Mouse (Mus musculus): ENCODE results near the gene Ppard.

The Ppard gene

GRCm38 (mm10) chr17:28235982-28236635 lies 3.6 kb downstream of the Ppard start:
- Histone ChIP-seq H3K27me3 (ENCODE audit: control insufficient read depth, insufficient read depth, low read length, poor library complexity, severe bottlenecking) (no peaks in the 10 kb centered on the region), H3K36me3 (ENCODE audit: control insufficient read depth, insufficient read depth, low read length, poor library complexity, severe bottlenecking) (no peaks in the 10 kb centered on the region; the same call in 1 of the 2 replicates)
- no peak for DNase-seq (ENCODE audit: low read depth, low spot score)

GRCm38 (mm10) chr17:28236636-28237015 lies 4.1 kb downstream of the Ppard start:
- no peaks in the 10 kb centered on the region; the same call in 1 of the 2 replicates for H3K36me3 ChIP-seq (ENCODE audit: control insufficient read depth, insufficient read depth, low read length, poor library complexity, severe bottlenecking)
- DNase-seq (ENCODE audit: low read depth, low spot score), result no peak
- no peaks in the 10 kb centered on the region for H3K27me3 ChIP-seq (ENCODE audit: control insufficient read depth, insufficient read depth, low read length, poor library complexity, severe bottlenecking)

- Histone ChIP-seq H3K27me3 (ENCODE audit: control insufficient read depth, insufficient read depth, low read length, poor library complexity, severe bottlenecking) (no peaks in the 10 kb centered on the region), H3K36me3 (ENCODE audit: control insufficient read depth, insufficient read depth, low read length, poor library complexity, severe bottlenecking) (no peaks in the 10 kb centered on the region; the same call in 1 of the 2 replicates)
- DNase-seq (ENCODE audit: low read depth, low spot score), result no peak
Observed at GRCm38 (mm10) chr17:28237362-28237761, 4.9 kb downstream of the Ppard start.

GRCm38 (mm10) chr17:28237874-28238273 lies 5.4 kb downstream of the Ppard start:
- DNase-seq (ENCODE audit: low read depth, low spot score), result no peak
- Histone ChIP-seq H3K27me3 (ENCODE audit: control insufficient read depth, insufficient read depth, low read length, poor library complexity, severe bottlenecking) (no peaks in the 10 kb centered on the region), H3K36me3 (ENCODE audit: control insufficient read depth, insufficient read depth, low read length, poor library complexity, severe bottlenecking) (no peaks in the 10 kb centered on the region; the same call in 1 of the 2 replicates)

GRCm38 (mm10) chr17:28240846-28241245 lies 8.3 kb downstream of the Ppard start:
- no peaks in the 10 kb centered on the region; the same call in 1 of the 2 replicates for H3K36me3 ChIP-seq (ENCODE audit: control insufficient read depth, insufficient read depth, low read length, poor library complexity, severe bottlenecking)
- no peak for DNase-seq (ENCODE audit: low read depth, low spot score)
- no peaks in the 10 kb centered on the region for H3K27me3 ChIP-seq (ENCODE audit: control insufficient read depth, insufficient read depth, low read length, poor library complexity, severe bottlenecking)

GRCm38 (mm10) chr17:28242296-28242695 lies 9.8 kb downstream of the Ppard start:
- no peak for DNase-seq (ENCODE audit: low read depth, low spot score)
- Histone ChIP-seq H3K36me3 (ENCODE audit: control insufficient read depth, insufficient read depth, low read length, poor library complexity, severe bottlenecking) (no peaks in the 10 kb centered on the region; the same call in 1 of the 2 replicates), H3K27me3 (ENCODE audit: control insufficient read depth, insufficient read depth, low read length, poor library complexity, severe bottlenecking) (no peaks in the 10 kb centered on the region)

- no peak for DNase-seq (ENCODE audit: low read depth, low spot score)
- no peaks in the 10 kb centered on the region for H3K27me3 ChIP-seq (ENCODE audit: control insufficient read depth, insufficient read depth, low read length, poor library complexity, severe bottlenecking)
- no peaks in the 10 kb centered on the region; the same call in 1 of the 2 replicates for H3K36me3 ChIP-seq (ENCODE audit: control insufficient read depth, insufficient read depth, low read length, poor library complexity, severe bottlenecking)
Observed at GRCm38 (mm10) chr17:28244214-28244613, 11.7 kb downstream of the Ppard start.

- no peak for DNase-seq (ENCODE audit: low read depth, low spot score)
Observed at GRCm38 (mm10) chr17:28244714-28245113, 12.2 kb downstream of the Ppard start.

GRCm38 (mm10) chr17:28246640-28247039 lies 14.1 kb downstream of the Ppard start:
- Histone ChIP-seq H3K36me3 (ENCODE audit: control insufficient read depth, insufficient read depth, low read length, poor library complexity, severe bottlenecking) (no peaks in the 10 kb centered on the region; the same call in 1 of the 2 replicates), H3K27me3 (ENCODE audit: control insufficient read depth, insufficient read depth, low read length, poor library complexity, severe bottlenecking) (no peaks in the 10 kb centered on the region)
- DNase-seq (ENCODE audit: low read depth, low spot score), result peak; percentile 13

More at GRCm38 (mm10) chr17:28244714-28245113, 12.2 kb downstream of the Ppard start:
- no peaks in the 10 kb centered on the region; the same call in 1 of the 2 replicates for H3K36me3 ChIP-seq (ENCODE audit: control insufficient read depth, insufficient read depth, low read length, poor library complexity, severe bottlenecking)
- H3K27me3 ChIP-seq (ENCODE audit: control insufficient read depth, insufficient read depth, low read length, poor library complexity, severe bottlenecking), result no peaks in the 10 kb centered on the region

GRCm38 (mm10) chr17:28247613-28248012 lies 15.1 kb downstream of the Ppard start:
- Histone ChIP-seq H3K27me3 (ENCODE audit: control insufficient read depth, insufficient read depth, low read length, poor library complexity, severe bottlenecking) (no peaks in the 10 kb centered on the region), H3K36me3 (ENCODE audit: control insufficient read depth, insufficient read depth, low read length, poor library complexity, severe bottlenecking) (peaks cover 3% of the 10 kb centered on the region; the same call in 1 of the 2 replicates)
- peak; percentile 31 for DNase-seq (ENCODE audit: low read depth, low spot score)

GRCm38 (mm10) chr17:28249062-28249461 lies 16.6 kb downstream of the Ppard start:
- Histone ChIP-seq H3K36me3 (ENCODE audit: control insufficient read depth, insufficient read depth, low read length, poor library complexity, severe bottlenecking) (peaks cover 3% of the 10 kb centered on the region; the same call in 1 of the 2 replicates), H3K27me3 (ENCODE audit: control insufficient read depth, insufficient read depth, low read length, poor library complexity, severe bottlenecking) (no peaks in the 10 kb centered on the region)
- no peak for DNase-seq (ENCODE audit: low read depth, low spot score)

GRCm38 (mm10) chr17:28251579-28252280 lies 19.2 kb downstream of the Ppard start:
- peaks cover 3% of the 10 kb centered on the region; the same call in 1 of the 2 replicates for H3K36me3 ChIP-seq (ENCODE audit: control insufficient read depth, insufficient read depth, low read length, poor library complexity, severe bottlenecking)
- DNase-seq (ENCODE audit: low read depth, low spot score), result no peak
- no peaks in the 10 kb centered on the region for H3K27me3 ChIP-seq (ENCODE audit: control insufficient read depth, insufficient read depth, low read length, poor library complexity, severe bottlenecking)

GRCm38 (mm10) chr17:28252281-28252648 lies 19.8 kb downstream of the Ppard start:
- H3K27me3 ChIP-seq (ENCODE audit: control insufficient read depth, insufficient read depth, low read length, poor library complexity, severe bottlenecking), result no peaks in the 10 kb centered on the region
- H3K36me3 ChIP-seq (ENCODE audit: control insufficient read depth, insufficient read depth, low read length, poor library complexity, severe bottlenecking), result peaks cover 3% of the 10 kb centered on the region; the same call in 1 of the 2 replicates
- no peak for DNase-seq (ENCODE audit: low read depth, low spot score)

GRCm38 (mm10) chr17:28253216-28253615 lies 20.7 kb downstream of the Ppard start:
- Histone ChIP-seq H3K27me3 (ENCODE audit: control insufficient read depth, insufficient read depth, low read length, poor library complexity, severe bottlenecking) (no peaks in the 10 kb centered on the region), H3K36me3 (ENCODE audit: control insufficient read depth, insufficient read depth, low read length, poor library complexity, severe bottlenecking) (peaks cover 3% of the 10 kb centered on the region; the same call in 1 of the 2 replicates)
- no peak for DNase-seq (ENCODE audit: low read depth, low spot score)

GRCm38 (mm10) chr17:28254804-28255203 lies 22.3 kb downstream of the Ppard start:
- Histone ChIP-seq H3K27me3 (ENCODE audit: control insufficient read depth, insufficient read depth, low read length, poor library complexity, severe bottlenecking) (no peaks in the 10 kb centered on the region), H3K36me3 (ENCODE audit: control insufficient read depth, insufficient read depth, low read length, poor library complexity, severe bottlenecking) (peaks cover 3% of the 10 kb centered on the region; the same call in 1 of the 2 replicates)
- no peak for DNase-seq (ENCODE audit: low read depth, low spot score)

Data from splenic B cell, adult 2 months (primary cell).